Mouse (Mus musculus): ENCODE measurements around the gene Ncoa3. TPM values are rescaled to one million over a fixed set of nuclear protein-coding genes. Genes with fewer than 3 reads are reported as not detected.
A peak's percentile ranks its signal among the peaks of the same experiment; 100 is the strongest.

The Ncoa3 gene
- polyA plus RNA-seq, 2 experiments, result 3.3 to 4.4 TPM

- no peak overlapping the region for H3K4me2 ChIP-seq (ENCODE audit: low read depth)
- H3K9me3 ChIP-seq (ENCODE audit: control insufficient read depth, low read length), result no peaks in the 10 kb centered on the region
- H3K27ac ChIP-seq, result no peak overlapping the region
- no peaks in the 10 kb centered on the region for H3K36me3 ChIP-seq (replicated peaks; ENCODE audit: control insufficient read depth, insufficient read depth, low read depth)
- no peak overlapping the region for H3K4me3 ChIP-seq (ENCODE audit: insufficient read depth in 1 of 2, low read depth in 2 of 2, low read length in 2 of 2)
- H3K27me3 ChIP-seq (ENCODE audit: control insufficient read depth, insufficient read depth, low read length), result no peaks in the 10 kb centered on the region
- DNase-seq (ENCODE audit: low read depth in 3 of 3, low spot score in 3 of 3) (no peak), ATAC-seq (ENCODE audit: insufficient read depth) (no peak)
- H3K4me1 ChIP-seq (replicated peaks; ENCODE audit: control insufficient read depth in 2 of 2, insufficient read depth in 2 of 2, low read length in 1 of 2), result peaks cover 14 to 32% of the 10 kb centered on the region in 2 experiments
- H3K9ac ChIP-seq (replicated peaks), result no peak overlapping the region
- TF ChIP-seq CTCF (IDR thresholded peaks at IDR 0.05; ENCODE audit: low read depth) (no peak), EP300 (IDR thresholded peaks at IDR 0.05; ENCODE audit: low read depth) (no peak)
- 72% methylated on average over 6 of the region's 6 CpGs for WGBS (ENCODE audit: insufficient replicate concordance)
Measured at GRCm38 (mm10) chr2:165984891-165985290, 7.5 kb upstream of the Ncoa3 start.

- Histone ChIP-seq H3K9ac (replicated peaks) (no peak overlapping the region), H3K4me1 (replicated peaks; ENCODE audit: control insufficient read depth in 2 of 2, insufficient read depth in 2 of 2, low read length in 1 of 2) (peaks cover 14 to 32% of the 10 kb centered on the region in 2 experiments), H3K27me3 (ENCODE audit: control insufficient read depth, insufficient read depth, low read length) (no peaks in the 10 kb centered on the region), H3K36me3 (replicated peaks; ENCODE audit: control insufficient read depth, insufficient read depth, low read depth) (no peaks in the 10 kb centered on the region), H3K4me3 (ENCODE audit: insufficient read depth in 1 of 2, low read depth in 2 of 2, low read length in 2 of 2) (no peak overlapping the region), H3K4me2 (ENCODE audit: low read depth) (no peak overlapping the region), H3K9me3 (ENCODE audit: control insufficient read depth, low read length) (no peaks in the 10 kb centered on the region), H3K27ac (no peak overlapping the region)
- TF ChIP-seq CTCF (IDR thresholded peaks at IDR 0.05; ENCODE audit: low read depth) (no peak), EP300 (IDR thresholded peaks at IDR 0.05; ENCODE audit: low read depth) (no peak)
- DNase-seq (ENCODE audit: low read depth in 3 of 3, low spot score in 3 of 3) (no peak), ATAC-seq (ENCODE audit: insufficient read depth) (no peak)
- WGBS (ENCODE audit: insufficient replicate concordance), result 69% methylated on average over 11 of the region's 11 CpGs
Measured at GRCm38 (mm10) chr2:165985581-165985980, 6.9 kb upstream of the Ncoa3 start.

- no peak overlapping the region for H3K27ac ChIP-seq
- no peaks in the 10 kb centered on the region for H3K9me3 ChIP-seq (ENCODE audit: control insufficient read depth, low read length)
- H3K36me3 ChIP-seq (replicated peaks; ENCODE audit: control insufficient read depth, insufficient read depth, low read depth), result no peaks in the 10 kb centered on the region
- peaks cover 12 to 26% of the 10 kb centered on the region in 2 experiments for H3K4me1 ChIP-seq (replicated peaks; ENCODE audit: control insufficient read depth in 2 of 2, insufficient read depth in 2 of 2, low read length in 1 of 2)
- ATAC-seq (ENCODE audit: insufficient read depth) (no peak), DNase-seq (ENCODE audit: low read depth in 3 of 3, low spot score in 3 of 3) (no peak)
- H3K9ac ChIP-seq (replicated peaks), result 0 out of 2 replicates have a peak overlapping the region, but pooled peaks have one; percentile 5
- H3K4me2 ChIP-seq (ENCODE audit: low read depth), result peak overlapping the region; percentile 68
- no peaks in the 10 kb centered on the region for H3K27me3 ChIP-seq (ENCODE audit: control insufficient read depth, insufficient read depth, low read length)
- 3% methylated on average over 23 of the region's 23 CpGs for WGBS (ENCODE audit: insufficient replicate concordance)
- peak overlapping the region; percentile 41 to 64 for H3K4me3 ChIP-seq (ENCODE audit: insufficient read depth in 1 of 2, low read depth in 2 of 2, low read length in 2 of 2)
- no peak; the same call in 1 of the 2 replicates for TF ChIP-seq CTCF (IDR thresholded peaks at IDR 0.05; ENCODE audit: low read depth)
- no peak for TF ChIP-seq EP300 (IDR thresholded peaks at IDR 0.05; ENCODE audit: low read depth)
Measured at GRCm38 (mm10) chr2:165986921-165987453, 5.4 kb upstream of the Ncoa3 start.

- H3K4me3 ChIP-seq (ENCODE audit: insufficient read depth in 1 of 2, low read depth in 2 of 2, low read length in 2 of 2), result peak overlapping the region; percentile 81 to 90
- peaks cover 0 to 6% of the 10 kb centered on the region in 2 experiments; a peak in 1 of 4 replicates for H3K4me1 ChIP-seq (replicated peaks; ENCODE audit: control insufficient read depth in 2 of 2, insufficient read depth in 2 of 2, low read length in 1 of 2)
- no peak overlapping the region for H3K27ac ChIP-seq
- ATAC-seq (ENCODE audit: insufficient read depth) (no peak; the same call in 1 of the 2 replicates), DNase-seq (ENCODE audit: low read depth in 3 of 3, low spot score in 3 of 3) (no peak)
- peaks cover 18% of the 10 kb centered on the region for H3K27me3 ChIP-seq (ENCODE audit: control insufficient read depth, insufficient read depth, low read length)
- peak overlapping the region; percentile 77 for H3K9ac ChIP-seq (replicated peaks)
- no peaks in the 10 kb centered on the region for H3K36me3 ChIP-seq (replicated peaks; ENCODE audit: control insufficient read depth, insufficient read depth, low read depth)
- WGBS (ENCODE audit: insufficient replicate concordance), result 2% methylated on average over 35 of the region's 35 CpGs
- TF ChIP-seq CTCF (IDR thresholded peaks at IDR 0.05; ENCODE audit: low read depth) (no peak), EP300 (IDR thresholded peaks at IDR 0.05; ENCODE audit: low read depth) (no peak)
- peak overlapping the region; percentile 81 for H3K4me2 ChIP-seq (ENCODE audit: low read depth)
- H3K9me3 ChIP-seq (ENCODE audit: control insufficient read depth, low read length), result no peaks in the 10 kb centered on the region; the same call in 1 of the 2 replicates
Measured at GRCm38 (mm10) chr2:165993173-165993900, 901 bp downstream of the Ncoa3 start.

- H3K36me3 ChIP-seq (replicated peaks; ENCODE audit: control insufficient read depth, insufficient read depth, low read depth), result no peaks in the 10 kb centered on the region
- 83% methylated on average over 4 of the region's 4 CpGs for WGBS (ENCODE audit: insufficient replicate concordance)
- H3K4me2 ChIP-seq (ENCODE audit: low read depth), result 0 out of 2 replicates have a peak overlapping the region, but pooled peaks have one; percentile 81
- ATAC-seq (ENCODE audit: insufficient read depth) (no peak), DNase-seq (ENCODE audit: low read depth in 3 of 3, low spot score in 3 of 3) (no peak)
- no peak overlapping the region; a peak in 1 of 4 replicates for H3K4me3 ChIP-seq (ENCODE audit: insufficient read depth in 1 of 2, low read depth in 2 of 2, low read length in 2 of 2)
- no peaks in the 10 kb centered on the region; the same call in 1 of the 2 replicates for H3K9me3 ChIP-seq (ENCODE audit: control insufficient read depth, low read length)
- no peak overlapping the region for H3K27ac ChIP-seq
- TF ChIP-seq CTCF (IDR thresholded peaks at IDR 0.05; ENCODE audit: low read depth), result peak; percentile 22; the same call in 1 of the 2 replicates
- no peak for TF ChIP-seq EP300 (IDR thresholded peaks at IDR 0.05; ENCODE audit: low read depth)
- H3K9ac ChIP-seq (replicated peaks), result no peak overlapping the region
- H3K27me3 ChIP-seq (ENCODE audit: control insufficient read depth, insufficient read depth, low read length), result peaks cover 18% of the 10 kb centered on the region
- peaks cover 0 to 6% of the 10 kb centered on the region in 2 experiments; a peak in 1 of 4 replicates for H3K4me1 ChIP-seq (replicated peaks; ENCODE audit: control insufficient read depth in 2 of 2, insufficient read depth in 2 of 2, low read length in 1 of 2)
Measured at GRCm38 (mm10) chr2:165994341-165994740, 1.9 kb downstream of the Ncoa3 start.

All from liver, embryonic 14.5 days (tissue).